Mouse (Mus musculus): ENCODE results near the gene Muc4. TPM values are rescaled to one million over a fixed set of nuclear protein-coding genes. Genes with fewer than 3 reads are reported as not detected.

Muc4 gene
- polyA plus RNA-seq, 1 experiment from 2014 or later, result 8.8 TPM

DNA sequence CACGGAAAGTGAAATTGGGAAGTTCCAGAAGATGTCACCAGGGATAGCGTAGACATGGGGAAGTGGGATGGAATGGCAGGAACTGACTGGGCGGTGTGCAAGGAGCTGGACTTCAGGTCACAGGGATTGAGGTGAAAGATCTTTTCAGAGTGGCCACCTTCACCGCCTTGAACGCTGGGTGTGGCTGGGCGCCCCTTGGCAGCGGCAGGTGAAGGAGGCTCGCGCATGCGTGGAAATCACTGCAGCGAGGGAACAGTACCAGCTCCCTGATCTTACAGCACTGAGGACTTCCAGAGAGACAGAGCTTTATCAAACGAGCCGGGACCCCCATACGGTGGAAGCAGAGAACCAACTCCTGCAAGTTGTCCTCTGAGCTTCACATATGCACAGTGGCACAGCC lies 78.9 kb downstream of the Muc4 start:
- Histone ChIP-seq H3K9me3 (ENCODE audit: control insufficient read depth, low read depth, low read length) (no peaks in the 10 kb centered on the region), H3K27ac (ENCODE audit: low read length) (no peak overlapping the region), H3K9ac (replicated peaks; ENCODE audit: low read depth, low read length) (0 out of 2 replicates have a peak overlapping the region, but pooled peaks have one; percentile 1), H3K36me3 (ENCODE audit: control insufficient read depth, insufficient read depth, low read length) (no peaks in the 10 kb centered on the region), H3K4me3 (ENCODE audit: low read depth, low read length) (peak overlapping the region; percentile 16; the same call in 1 of the 2 replicates), H3K4me1 (ENCODE audit: control insufficient read depth, insufficient read depth, low read length) (peaks cover 18% of the 10 kb centered on the region), H3K27me3 (ENCODE audit: control insufficient read depth, insufficient read depth, low read length) (no peaks in the 10 kb centered on the region), H3K4me2 (replicated peaks; ENCODE audit: low read depth, low read length) (peak overlapping the region; percentile 46)
- no peak for ATAC-seq (ENCODE audit: insufficient number of reproducible peaks, insufficient read depth, low FRiP score, low read depth)
- WGBS, result 25% methylated on average over 14 of the region's 14 CpGs

- 0 out of 2 replicates have a peak overlapping the region, but pooled peaks have one; percentile 1 for H3K9ac ChIP-seq (replicated peaks; ENCODE audit: low read depth, low read length)
- no peak for ATAC-seq (ENCODE audit: insufficient number of reproducible peaks, insufficient read depth, low FRiP score, low read depth)
- H3K9me3 ChIP-seq (ENCODE audit: control insufficient read depth, low read depth, low read length), result no peaks in the 10 kb centered on the region
- no peaks in the 10 kb centered on the region for H3K27me3 ChIP-seq (ENCODE audit: control insufficient read depth, insufficient read depth, low read length)
- no peaks in the 10 kb centered on the region for H3K36me3 ChIP-seq (ENCODE audit: control insufficient read depth, insufficient read depth, low read length)
- peaks cover 18% of the 10 kb centered on the region for H3K4me1 ChIP-seq (ENCODE audit: control insufficient read depth, insufficient read depth, low read length)
- H3K27ac ChIP-seq (ENCODE audit: low read length), result no peak overlapping the region
- WGBS, result 3% methylated on average over 6 of the region's 6 CpGs
- peak overlapping the region; percentile 46 for H3K4me2 ChIP-seq (replicated peaks; ENCODE audit: low read depth, low read length)
- peak overlapping the region; percentile 16; the same call in 1 of the 2 replicates for H3K4me3 ChIP-seq (ENCODE audit: low read depth, low read length)
These were observed 79.5 kb downstream of the Muc4 start for GRCm38 (mm10) chr16:32815160-32815605.

- Histone ChIP-seq H3K4me3 (ENCODE audit: low read depth, low read length) (no peak overlapping the region), H3K9me3 (ENCODE audit: control insufficient read depth, low read depth, low read length) (no peaks in the 10 kb centered on the region), H3K4me1 (ENCODE audit: control insufficient read depth, insufficient read depth, low read length) (peaks cover 27% of the 10 kb centered on the region), H3K4me2 (replicated peaks; ENCODE audit: low read depth, low read length) (no peak overlapping the region), H3K36me3 (ENCODE audit: control insufficient read depth, insufficient read depth, low read length) (no peaks in the 10 kb centered on the region; the same call in 1 of the 2 replicates), H3K9ac (replicated peaks; ENCODE audit: low read depth, low read length) (no peak overlapping the region), H3K27me3 (ENCODE audit: control insufficient read depth, insufficient read depth, low read length) (no peaks in the 10 kb centered on the region), H3K27ac (ENCODE audit: low read length) (no peak overlapping the region)
- ATAC-seq (ENCODE audit: insufficient number of reproducible peaks, insufficient read depth, low FRiP score, low read depth), result no peak
- 88% methylated on average over 4 of the region's 4 CpGs for WGBS
These were observed 82.3 kb downstream of the Muc4 start for GRCm38 (mm10) chr16:32818036-32818435.

DNA sequence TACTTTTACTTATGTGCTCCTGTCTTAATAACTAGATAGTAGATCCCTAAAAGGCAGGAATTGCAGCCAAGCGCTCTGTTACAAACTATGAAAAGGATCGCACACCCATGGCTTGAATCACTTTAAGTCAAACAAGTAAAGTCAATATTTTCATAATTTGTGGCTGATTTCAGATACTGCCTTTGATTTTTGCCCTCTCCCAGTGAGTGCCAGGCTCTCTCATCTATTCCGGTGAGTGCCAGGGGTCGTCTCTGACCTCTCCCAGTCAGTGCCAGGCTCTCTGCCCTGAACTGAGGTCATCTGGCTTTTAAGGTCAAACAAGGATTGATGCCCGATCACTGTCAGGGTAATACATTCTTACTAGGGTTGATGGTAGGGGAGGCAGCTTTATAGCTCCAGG lies 82.8 kb downstream of the Muc4 start:
- Histone ChIP-seq H3K36me3 (ENCODE audit: control insufficient read depth, insufficient read depth, low read length) (peaks cover 2% of the 10 kb centered on the region), H3K4me3 (ENCODE audit: low read depth, low read length) (no peak overlapping the region), H3K9me3 (ENCODE audit: control insufficient read depth, low read depth, low read length) (no peaks in the 10 kb centered on the region), H3K27ac (ENCODE audit: low read length) (no peak overlapping the region), H3K4me2 (replicated peaks; ENCODE audit: low read depth, low read length) (no peak overlapping the region), H3K9ac (replicated peaks; ENCODE audit: low read depth, low read length) (no peak overlapping the region), H3K27me3 (ENCODE audit: control insufficient read depth, insufficient read depth, low read length) (no peaks in the 10 kb centered on the region), H3K4me1 (ENCODE audit: control insufficient read depth, insufficient read depth, low read length) (peaks cover 25% of the 10 kb centered on the region)
- ATAC-seq (ENCODE audit: insufficient number of reproducible peaks, insufficient read depth, low FRiP score, low read depth), result no peak
- 78% methylated on average over 5 of the region's 5 CpGs for WGBS

- 28% methylated on average over 10 of the region's 10 CpGs for WGBS
- Histone ChIP-seq H3K36me3 (ENCODE audit: control insufficient read depth, insufficient read depth, low read length) (peaks cover 20% of the 10 kb centered on the region), H3K9ac (replicated peaks; ENCODE audit: low read depth, low read length) (no peak overlapping the region), H3K4me1 (ENCODE audit: control insufficient read depth, insufficient read depth, low read length) (peaks cover 9% of the 10 kb centered on the region; the same call in 1 of the 2 replicates), H3K27me3 (ENCODE audit: control insufficient read depth, insufficient read depth, low read length) (no peaks in the 10 kb centered on the region), H3K27ac (ENCODE audit: low read length) (no peak overlapping the region; the same call in 1 of the 2 replicates), H3K4me2 (replicated peaks; ENCODE audit: low read depth, low read length) (no peak overlapping the region), H3K9me3 (ENCODE audit: control insufficient read depth, low read depth, low read length) (no peaks in the 10 kb centered on the region), H3K4me3 (ENCODE audit: low read depth, low read length) (no peak overlapping the region)
- ATAC-seq (ENCODE audit: insufficient number of reproducible peaks, insufficient read depth, low FRiP score, low read depth), result peak; percentile 54
These were observed 86.2 kb downstream of the Muc4 start for GRCm38 (mm10) chr16:32821772-32822449.

DNA sequence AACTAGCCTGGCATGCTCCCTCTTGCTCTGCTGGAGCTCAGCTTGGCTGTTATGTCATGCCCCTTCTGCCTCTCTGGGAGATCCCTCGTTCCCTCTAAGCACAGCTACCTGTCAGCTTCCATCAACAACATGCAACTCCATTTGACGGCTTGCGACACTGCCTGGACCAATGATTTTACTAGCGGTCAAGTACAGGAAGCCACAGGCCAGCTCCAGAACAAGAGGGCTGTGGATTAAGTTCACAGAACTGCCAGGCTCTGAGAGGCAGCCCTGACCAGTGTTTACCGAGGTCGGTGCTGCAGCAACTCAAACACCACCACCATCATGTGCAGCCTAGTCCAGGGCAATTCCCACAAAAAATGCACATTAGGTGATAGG lies 86.8 kb downstream of the Muc4 start:
- H3K4me1 ChIP-seq (ENCODE audit: control insufficient read depth, insufficient read depth, low read length), result peaks cover 9% of the 10 kb centered on the region; the same call in 1 of the 2 replicates
- ATAC-seq (ENCODE audit: insufficient number of reproducible peaks, insufficient read depth, low FRiP score, low read depth), result no peak
- H3K27me3 ChIP-seq (ENCODE audit: control insufficient read depth, insufficient read depth, low read length), result no peaks in the 10 kb centered on the region
- no peak overlapping the region for H3K9ac ChIP-seq (replicated peaks; ENCODE audit: low read depth, low read length)
- H3K27ac ChIP-seq (ENCODE audit: low read length), result no peak overlapping the region; the same call in 1 of the 2 replicates
- 65% methylated on average over 6 of the region's 6 CpGs for WGBS
- H3K9me3 ChIP-seq (ENCODE audit: control insufficient read depth, low read depth, low read length), result no peaks in the 10 kb centered on the region
- peaks cover 22% of the 10 kb centered on the region for H3K36me3 ChIP-seq (ENCODE audit: control insufficient read depth, insufficient read depth, low read length)
- H3K4me2 ChIP-seq (replicated peaks; ENCODE audit: low read depth, low read length), result no peak overlapping the region
- no peak overlapping the region for H3K4me3 ChIP-seq (ENCODE audit: low read depth, low read length)

GRCm38 (mm10) chr16:32822881-32823280 lies 87.2 kb downstream of the Muc4 start:
- H3K9ac ChIP-seq (replicated peaks; ENCODE audit: low read depth, low read length), result no peak overlapping the region
- no peak overlapping the region for H3K27ac ChIP-seq (ENCODE audit: low read length)
- ATAC-seq (ENCODE audit: insufficient number of reproducible peaks, insufficient read depth, low FRiP score, low read depth), result no peak
- H3K4me1 ChIP-seq (ENCODE audit: control insufficient read depth, insufficient read depth, low read length), result peaks cover 9% of the 10 kb centered on the region; the same call in 1 of the 2 replicates
- H3K9me3 ChIP-seq (ENCODE audit: control insufficient read depth, low read depth, low read length), result no peaks in the 10 kb centered on the region
- H3K36me3 ChIP-seq (ENCODE audit: control insufficient read depth, insufficient read depth, low read length), result peaks cover 24% of the 10 kb centered on the region
- H3K4me3 ChIP-seq (ENCODE audit: low read depth, low read length), result no peak overlapping the region
- H3K4me2 ChIP-seq (replicated peaks; ENCODE audit: low read depth, low read length), result no peak overlapping the region
- WGBS, result 88% methylated on average over 5 of the region's 5 CpGs
- H3K27me3 ChIP-seq (ENCODE audit: control insufficient read depth, insufficient read depth, low read length), result no peaks in the 10 kb centered on the region

DNA sequence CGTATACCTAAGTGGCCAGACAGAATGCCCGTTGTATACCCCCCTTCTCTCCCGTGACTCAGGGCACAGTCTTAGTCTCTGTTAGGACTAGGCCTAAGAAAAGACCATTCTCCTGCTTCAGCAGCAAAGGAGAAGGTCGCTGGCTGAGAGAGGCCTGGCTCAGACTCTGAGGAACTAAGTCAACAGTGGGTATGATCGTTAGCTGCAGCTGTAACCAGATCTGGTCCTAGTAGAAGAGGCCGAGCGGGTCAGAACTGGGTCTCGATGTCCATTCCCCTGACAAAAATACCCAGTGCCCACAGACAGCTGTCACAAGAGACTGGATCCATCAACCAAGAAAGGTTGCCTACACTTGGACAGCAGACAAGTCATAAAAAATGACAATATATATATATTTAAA lies 87.8 kb downstream of the Muc4 start:
- Histone ChIP-seq H3K9ac (replicated peaks; ENCODE audit: low read depth, low read length) (no peak overlapping the region), H3K4me3 (ENCODE audit: low read depth, low read length) (no peak overlapping the region), H3K36me3 (ENCODE audit: control insufficient read depth, insufficient read depth, low read length) (peaks cover 24% of the 10 kb centered on the region), H3K9me3 (ENCODE audit: control insufficient read depth, low read depth, low read length) (no peaks in the 10 kb centered on the region), H3K4me2 (replicated peaks; ENCODE audit: low read depth, low read length) (no peak overlapping the region), H3K27me3 (ENCODE audit: control insufficient read depth, insufficient read depth, low read length) (no peaks in the 10 kb centered on the region), H3K27ac (ENCODE audit: low read length) (no peak overlapping the region), H3K4me1 (ENCODE audit: control insufficient read depth, insufficient read depth, low read length) (peaks cover 9% of the 10 kb centered on the region; the same call in 1 of the 2 replicates)
- WGBS, result 89% methylated on average over 8 of the region's 8 CpGs
- ATAC-seq (ENCODE audit: insufficient number of reproducible peaks, insufficient read depth, low FRiP score, low read depth), result no peak

Measured in stomach, embryonic 14.5 days (tissue).